Mouse (Mus musculus): ENCODE results near the gene Hspa12b. TPM values are rescaled to one million over a fixed set of nuclear protein-coding genes. Genes with fewer than 3 reads are reported as not detected.

The Hspa12b gene
- total and polyA plus RNA-seq, 3 experiments: 0.56 to 2.0 (median 1.7) TPM

DNA sequence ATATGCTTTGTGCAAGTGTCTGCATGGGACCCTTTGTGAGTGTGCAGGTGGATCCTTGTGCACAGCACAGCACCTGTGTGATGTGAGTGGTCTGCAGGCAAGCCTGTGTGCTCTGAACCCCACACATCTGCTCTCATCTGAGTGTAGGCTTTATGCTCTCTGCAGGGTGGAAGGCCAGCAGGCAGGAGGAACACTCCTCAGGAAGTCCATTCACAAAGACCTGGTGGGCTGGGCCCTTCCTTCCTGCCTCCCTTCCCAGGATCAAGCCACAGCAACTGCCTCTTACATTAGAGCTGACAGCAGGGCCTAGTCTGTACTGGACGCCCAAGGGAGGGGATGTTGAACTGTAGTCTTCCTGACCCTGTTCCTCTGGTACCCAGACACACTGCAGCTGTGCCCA is 7.3 kb downstream of the Hspa12b start:
- TF ChIP-seq POLR2AphosphoS2 (IDR thresholded peaks at IDR 0.05; ENCODE audit: low read depth, low read length) (no peak), ZMIZ1 (IDR thresholded peaks at IDR 0.05; ENCODE audit: low read depth, low read length) (no peak), NRF1 (IDR thresholded peaks at IDR 0.05; ENCODE audit: low read depth, low read length) (no peak), GABPA (IDR thresholded peaks at IDR 0.05; ENCODE audit: insufficient replicate concordance, low read depth, low read length) (no peak), NELFE (IDR thresholded peaks at IDR 0.05; ENCODE audit: low read depth, low read length) (no peak), USF2 (conservative IDR thresholded peaks at IDR 0.05; ENCODE audit: low read depth, low read length) (no peak), MEF2A (IDR thresholded peaks at IDR 0.05; ENCODE audit: borderline replicate concordance, low read depth, low read length) (no peak), ZNF384 (IDR thresholded peaks at IDR 0.05; ENCODE audit: low read depth, low read length) (no peak), EP300 (IDR thresholded peaks at IDR 0.05; ENCODE audit: low read length) (no peak), ZC3H11A (IDR thresholded peaks at IDR 0.05; ENCODE audit: low read depth, low read length) (no peak), TCF12 (IDR thresholded peaks at IDR 0.05; ENCODE audit: low read depth, low read length) (no peak), TBP (conservative IDR thresholded peaks at IDR 0.05; ENCODE audit: low read depth, low read length) (no peak), MAX (IDR thresholded peaks at IDR 0.05; ENCODE audit: low read length) (no peak), SIN3A (IDR thresholded peaks at IDR 0.05; ENCODE audit: low read length) (no peak), CHD2 (IDR thresholded peaks at IDR 0.05; ENCODE audit: low read length) (no peak)
- no peak overlapping the region for H3K9ac ChIP-seq (ENCODE audit: insufficient read depth, low read depth)
- no peak overlapping the region for H3K4me3 ChIP-seq (replicated peaks in 1 of 3; ENCODE audit: low read depth in 2 of 3, low read length in 2 of 3, poor library complexity in 1 of 3)
- dilution Hi-C loops (cut with MboI; ENCODE audit: extremely low pct_ligation_motif_present, extremely low pct_unique_long_range_greater_than_20kb, low sequenced_read_pairs): no loop called here
- H3K27ac ChIP-seq (ENCODE audit: insufficient read depth, low read depth): no peak overlapping the region
- H3K9me3 ChIP-seq (replicated peaks; ENCODE audit: low read length): no peaks in the 10 kb centered on the region
- DNase-seq (ENCODE audit: extremely low read depth): no peak
- H3K27me3 ChIP-seq (replicated peaks): peaks cover 6% of the 10 kb centered on the region
- H3K79me2 ChIP-seq (replicated peaks; ENCODE audit: control insufficient read depth, extremely low read depth, insufficient read depth, poor library complexity, severe bottlenecking): no peaks in the 10 kb centered on the region
- H3K36me3 ChIP-seq (replicated peaks in 1 of 2; ENCODE audit: control insufficient read depth in 1 of 2, insufficient read depth in 1 of 2, low read length in 1 of 2): peaks cover 0 to 13% of the 10 kb centered on the region in 2 experiments
- in situ Hi-C loops (cut with MboI; ENCODE audit: low pct_ligation_motif_present, low pct_unique_long_range_greater_than_20kb, low sequenced_read_pairs): no loop called here
- no peaks in the 10 kb centered on the region for H3K4me1 ChIP-seq (ENCODE audit: control insufficient read depth in 1 of 2, insufficient read depth in 2 of 2)
- H3K4me2 ChIP-seq (ENCODE audit: insufficient read depth, low read depth, poor library complexity, severe bottlenecking): no peak overlapping the region

DNA sequence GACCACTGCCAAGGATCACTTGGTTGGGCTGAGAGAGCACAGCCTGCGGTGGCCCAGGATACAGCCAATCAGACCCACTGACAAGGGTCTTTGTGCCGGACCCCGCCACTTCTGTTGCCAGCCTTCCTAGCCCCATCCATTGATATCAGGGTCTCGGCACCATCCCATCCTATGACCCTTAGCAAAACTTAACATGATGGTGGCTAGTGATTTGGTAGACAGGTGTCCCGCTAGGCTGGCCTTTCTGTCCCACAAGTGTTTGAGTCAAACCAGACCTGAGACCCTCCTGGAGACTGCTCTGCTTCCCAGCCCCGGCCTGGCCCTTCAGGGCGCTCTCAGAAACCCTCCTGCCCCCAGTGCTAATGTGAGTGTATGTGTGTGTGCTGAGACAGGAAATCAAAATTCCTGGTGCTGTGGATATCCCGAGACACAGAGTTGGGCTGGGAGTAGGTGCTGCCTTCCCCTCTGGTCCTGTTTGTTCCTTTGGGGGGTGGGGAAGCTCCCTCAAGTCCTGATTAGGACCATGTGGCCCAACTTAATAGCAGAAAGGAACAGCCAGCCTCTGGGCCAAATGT is 7.8 kb downstream of the Hspa12b start:
- dilution Hi-C loops (cut with MboI; ENCODE audit: extremely low pct_ligation_motif_present, extremely low pct_unique_long_range_greater_than_20kb, low sequenced_read_pairs) (no loop called here), in situ Hi-C loops (cut with MboI; ENCODE audit: low pct_ligation_motif_present, low pct_unique_long_range_greater_than_20kb, low sequenced_read_pairs) (no loop called here)
- Histone ChIP-seq H3K79me2 (replicated peaks; ENCODE audit: control insufficient read depth, extremely low read depth, insufficient read depth, poor library complexity, severe bottlenecking) (no peaks in the 10 kb centered on the region), H3K4me3 (replicated peaks in 1 of 3; ENCODE audit: low read depth in 2 of 3, low read length in 2 of 3, poor library complexity in 1 of 3) (no peak overlapping the region), H3K4me1 (ENCODE audit: control insufficient read depth in 1 of 2, insufficient read depth in 2 of 2) (no peaks in the 10 kb centered on the region), H3K9me3 (replicated peaks; ENCODE audit: low read length) (no peaks in the 10 kb centered on the region), H3K27ac (ENCODE audit: insufficient read depth, low read depth) (no peak overlapping the region), H3K4me2 (ENCODE audit: insufficient read depth, low read depth, poor library complexity, severe bottlenecking) (no peak overlapping the region), H3K27me3 (replicated peaks) (peaks cover under 1% of the 10 kb centered on the region), H3K36me3 (replicated peaks in 1 of 2; ENCODE audit: control insufficient read depth in 1 of 2, insufficient read depth in 1 of 2, low read length in 1 of 2) (peaks cover 0 to 16% of the 10 kb centered on the region in 2 experiments), H3K9ac (ENCODE audit: insufficient read depth, low read depth) (no peak overlapping the region)
- no peak for DNase-seq (ENCODE audit: extremely low read depth)
- TF ChIP-seq PAX5 (IDR thresholded peaks at IDR 0.05; ENCODE audit: low read length) (no peak), UBTF (IDR thresholded peaks at IDR 0.05; ENCODE audit: low read depth, low read length) (no peak), POLR2AphosphoS2 (IDR thresholded peaks at IDR 0.05; ENCODE audit: low read depth, low read length) (no peak), ZNF384 (IDR thresholded peaks at IDR 0.05; ENCODE audit: low read depth, low read length) (no peak), RCOR1 (conservative IDR thresholded peaks at IDR 0.05; ENCODE audit: low read depth, low read length) (no peak), NRF1 (IDR thresholded peaks at IDR 0.05; ENCODE audit: low read depth, low read length) (no peak), MEF2A (IDR thresholded peaks at IDR 0.05; ENCODE audit: borderline replicate concordance, low read depth, low read length) (no peak), JUND (conservative IDR thresholded peaks at IDR 0.05; ENCODE audit: low read depth, low read length) (no peak), TBP (conservative IDR thresholded peaks at IDR 0.05; ENCODE audit: low read depth, low read length) (no peak), ETS1 (conservative IDR thresholded peaks at IDR 0.05; ENCODE audit: low read depth, low read length) (no peak), USF1 (IDR thresholded peaks at IDR 0.05; ENCODE audit: low read depth, low read length) (no peak), ZC3H11A (IDR thresholded peaks at IDR 0.05; ENCODE audit: low read depth, low read length) (no peak), CTCF (conservative IDR thresholded peaks at IDR 0.05 in 1 of 2, IDR thresholded peaks at IDR 0.05 in 1 of 2; ENCODE audit: low read depth in 2 of 2, low read length in 2 of 2) (no peak), MAX (IDR thresholded peaks at IDR 0.05; ENCODE audit: low read length) (no peak), MXI1 (IDR thresholded peaks at IDR 0.05; ENCODE audit: low read depth, low read length) (no peak)
